Mouse (Mus musculus) liver, adult 2 months (tissue): ENCODE measurements around the gene Pdxdc1. TPM values are rescaled to one million over a fixed set of nuclear protein-coding genes. Genes with fewer than 3 reads are reported as not detected.

Experiments used
- DNase-seq: peaks from one replicate; pipeline ENCODE4 v3.0.0-alpha.2; 2011; ENCODE audit warnings: low read depth, low spot score; ENCODE audit errors: extremely low read depth
- H3K27ac ChIP-seq: fragments of 200-500 bp; replicated peaks from 2 replicates; pipeline ENCODE4 v1.5.1; 2012; ENCODE audit warnings: low read depth, mild to moderate bottlenecking, control low read depth, inconsistent platforms, low read length; ENCODE audit not compliant: insufficient read depth
- H3K27me3 ChIP-seq: fragments of 200-500 bp; 2 replicates; pipeline ENCODE4 v1.6.1; 2012; ENCODE audit warnings: mild to moderate bottlenecking, moderate library complexity, low read length, inconsistent platforms; ENCODE audit not compliant: control insufficient read depth, insufficient read depth
- H3K36me3 ChIP-seq: fragments of 200-500 bp; 2 replicates; pipeline ENCODE4 v1.6.1; 2012; ENCODE audit warnings: low read length, inconsistent platforms; ENCODE audit not compliant: control insufficient read depth, insufficient read depth
- H3K4me1 ChIP-seq: fragments of 200-500 bp; 2 replicates; pipeline ENCODE4 v1.6.1; 2011; ENCODE audit warnings: low read length; ENCODE audit not compliant: control insufficient read depth, insufficient read depth
- H3K4me3 ChIP-seq: fragments of 200-500 bp; 2 replicates; pipeline ENCODE4 v1.5.1; 2011; ENCODE audit warnings: low read depth, mild to moderate bottlenecking, control low read depth, low read length, moderate library complexity; ENCODE audit not compliant: insufficient read depth
- H3K79me2 ChIP-seq: fragments of 200-500 bp; 2 replicates; pipeline ENCODE4 v1.6.1; 2012; ENCODE audit warnings: inconsistent platforms, mild to moderate bottlenecking, low read length, moderate library complexity; ENCODE audit not compliant: control insufficient read depth, insufficient read depth
- H3K9ac ChIP-seq: fragments of 200-500 bp; 2 replicates; pipeline ENCODE4 v1.6.1; 2012; ENCODE audit warnings: low read depth, mild to moderate bottlenecking, control low read depth, inconsistent platforms, low read length
- CTCF ChIP-seq: fragments of 200-500 bp; IDR thresholded peaks from 2 replicates; pipeline ENCODE4 v1.5.1; 2011; ENCODE audit warnings: low read depth, low read length, control low read depth
- POLR2A ChIP-seq: fragments of 200-500 bp; IDR thresholded peaks from 2 replicates; pipeline ENCODE4 v1.6.1; 2011; ENCODE audit warnings: low read length, control low read depth; ENCODE audit not compliant: insufficient read depth; ENCODE audit errors: extremely low read depth
- WGBS: fragments of 180-500 bp; shearing (Covaris S2); methylation state at CpG from one replicate; pipeline ENCODE4 v1.1.7; 2018; 5-methylcytosine and 5-hydroxymethylcytosine counted together
- polyA plus RNA-seq: library from polyadenylated mRNA; depleted of rRNA; stranded (reverse); fragments of >200 nt; gene quantifications from 2 replicates; pipeline ENCODE4 v1.2.3, GENCODE M21; 2012
- total RNA-seq: library from RNA; depleted of rRNA; stranded (reverse); fragments of >200 nt; gene quantifications from 2 replicates; pipeline ENCODE4 v1.2.3, GENCODE M21; 2014

Pdxdc1 gene
- total and polyA plus RNA-seq, 2 experiments = 45.5 to 112 TPM

DNA sequence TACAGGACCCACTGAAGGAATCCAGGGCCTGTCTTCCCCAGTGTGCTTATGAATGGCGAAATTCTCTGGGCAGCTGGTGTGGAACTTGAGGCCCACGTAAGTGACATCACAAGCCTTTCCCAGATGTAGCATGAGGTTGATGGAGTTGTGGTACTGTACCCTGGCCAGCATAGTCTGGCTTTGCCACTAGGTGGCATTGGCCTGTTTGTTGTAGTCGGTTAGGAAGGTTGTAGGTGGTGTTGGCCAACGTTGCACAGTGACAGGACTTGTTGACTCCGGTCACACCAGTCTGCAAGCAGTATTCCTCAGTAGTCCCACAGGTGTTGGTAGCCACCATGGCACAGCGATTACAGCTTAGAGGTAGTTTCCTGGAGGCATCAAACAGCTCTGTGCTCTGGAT lies 18.1 kb upstream of the Pdxdc1 start:
- 83% methylated on average over 6 of the region's 6 CpGs for WGBS
- TF ChIP-seq POLR2A = no peak
- TF ChIP-seq CTCF = peak; percentile 73
- DNase-seq = peak; percentile 53

DNA sequence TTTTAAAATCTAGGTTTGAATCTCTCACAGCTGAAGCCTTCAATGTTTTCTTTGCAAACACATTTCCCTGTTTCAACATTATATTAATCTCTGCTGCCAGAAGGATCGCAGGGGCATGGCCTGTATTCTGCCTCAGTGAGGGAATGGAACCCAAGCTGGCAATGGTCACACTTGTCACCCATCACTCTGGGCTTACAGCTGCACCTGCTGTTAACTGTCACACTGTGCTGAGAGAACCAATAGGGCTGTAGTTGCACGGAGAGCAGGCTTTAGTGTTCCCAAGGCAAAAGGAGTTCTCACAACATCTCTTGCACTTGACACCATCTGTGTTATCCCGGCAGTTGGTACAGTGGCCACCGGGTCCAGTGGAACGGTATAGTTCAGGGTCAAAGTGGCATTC lies 17.2 kb upstream of the Pdxdc1 start:
- TF ChIP-seq CTCF (no peak), POLR2A (no peak)
- Histone ChIP-seq H3K4me1 (no peaks in the 10 kb centered on the region), H3K36me3 (no peaks in the 10 kb centered on the region), H3K4me3 (no peak overlapping the region), H3K9ac (no peak overlapping the region), H3K27ac (no peak overlapping the region), H3K79me2 (no peaks in the 10 kb centered on the region), H3K27me3 (no peaks in the 10 kb centered on the region)
- WGBS = 87% methylated on average over 5 of the region's 5 CpGs
- no peak for DNase-seq

More for the DNA sequence above, 18.1 kb upstream of the Pdxdc1 start:
- H3K9ac ChIP-seq = no peak overlapping the region
- no peak overlapping the region for H3K4me3 ChIP-seq
- no peaks in the 10 kb centered on the region for H3K79me2 ChIP-seq
- no peak overlapping the region for H3K27ac ChIP-seq
- H3K27me3 ChIP-seq = no peaks in the 10 kb centered on the region
- no peaks in the 10 kb centered on the region for H3K4me1 ChIP-seq
- H3K36me3 ChIP-seq = no peaks in the 10 kb centered on the region

DNA sequence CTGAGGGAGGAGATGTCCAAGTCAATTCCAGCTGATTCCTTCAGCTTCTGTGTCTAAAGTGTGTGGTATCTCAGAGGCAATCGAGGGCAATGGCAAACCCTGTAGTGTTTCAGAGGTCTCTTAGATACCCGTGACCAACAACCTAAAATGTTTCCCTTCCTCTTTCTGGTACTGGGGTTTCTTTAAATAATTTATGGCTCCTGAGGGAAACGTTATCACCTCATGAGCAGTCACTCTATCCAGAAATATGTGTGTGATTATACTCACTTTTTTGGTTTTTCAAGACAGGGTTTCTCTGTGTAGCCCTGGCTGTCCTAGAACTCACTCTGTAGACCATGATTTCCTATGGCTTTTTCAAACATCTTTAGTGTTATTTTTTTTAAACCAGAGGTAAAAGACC lies 4.4 kb upstream of the Pdxdc1 start:
- peaks cover 7% of the 10 kb centered on the region; the same call in 1 of the 2 replicates for H3K79me2 ChIP-seq
- peaks cover 5% of the 10 kb centered on the region for H3K36me3 ChIP-seq
- H3K4me1 ChIP-seq = no peaks in the 10 kb centered on the region; the same call in 1 of the 2 replicates
- H3K9ac ChIP-seq = no peak overlapping the region
- TF ChIP-seq POLR2A (no peak), CTCF (no peak)
- WGBS = 90% methylated on average over 3 of the region's 3 CpGs
- no peak overlapping the region for H3K27ac ChIP-seq
- H3K27me3 ChIP-seq = no peaks in the 10 kb centered on the region
- no peak for DNase-seq
- no peak overlapping the region for H3K4me3 ChIP-seq

DNA sequence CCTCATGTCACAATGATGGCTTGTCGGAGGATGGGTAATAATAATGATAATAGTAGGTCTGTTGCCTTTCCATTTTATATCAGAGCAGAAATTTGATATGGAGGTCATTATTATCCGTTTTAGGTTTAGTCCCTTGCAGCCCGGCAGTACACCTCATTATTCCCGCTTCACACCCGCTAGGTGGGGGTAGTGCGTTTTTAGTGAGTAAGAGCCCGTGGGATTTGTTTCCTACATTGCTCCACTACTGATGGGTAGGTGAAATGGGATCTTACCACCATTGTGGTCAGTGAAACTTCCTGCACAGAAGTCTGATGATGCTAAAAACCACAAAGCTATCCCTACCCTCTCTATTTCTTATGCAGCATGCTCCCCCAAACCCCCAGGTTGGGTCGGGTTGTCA lies 557 bp upstream of the Pdxdc1 start:
- Histone ChIP-seq H3K27me3 (no peaks in the 10 kb centered on the region), H3K27ac (peak overlapping the region; percentile 56), H3K36me3 (peaks cover 5% of the 10 kb centered on the region), H3K4me3 (peak overlapping the region; percentile 92), H3K79me2 (peaks cover 21% of the 10 kb centered on the region; the same call in 1 of the 2 replicates), H3K9ac (peak overlapping the region; percentile 54), H3K4me1 (peaks cover 8% of the 10 kb centered on the region)
- no peak for DNase-seq
- 6% methylated on average over 8 of the region's 8 CpGs for WGBS
- no peak for TF ChIP-seq POLR2A
- peak; percentile 54 for TF ChIP-seq CTCF

DNA sequence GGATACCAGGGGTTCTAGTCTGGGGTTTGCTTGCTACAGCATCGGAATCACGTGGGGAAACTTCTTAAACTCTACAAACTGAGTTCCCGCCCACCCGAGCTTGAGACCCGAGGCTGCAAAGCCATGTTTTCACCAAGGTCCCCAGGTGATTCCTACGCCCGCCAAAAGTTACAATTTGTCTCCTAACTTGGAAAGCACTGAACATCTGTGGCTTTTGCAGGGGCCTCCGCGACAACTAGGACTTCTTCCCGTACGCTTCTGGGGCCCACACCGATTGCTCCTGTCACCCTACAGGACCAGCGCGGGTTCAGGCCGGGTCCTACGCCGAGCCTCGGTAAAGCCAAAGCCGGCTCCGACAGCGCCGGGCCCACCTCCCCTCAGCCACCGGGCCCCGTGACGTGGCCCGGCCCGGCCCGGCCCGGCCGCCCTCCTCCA lies 517 bp downstream of the Pdxdc1 start:
- H3K9ac ChIP-seq = peak overlapping the region; percentile 90
- DNase-seq = no peak
- WGBS = under 1% methylated on average over 30 of the region's 30 CpGs
- H3K27me3 ChIP-seq = no peaks in the 10 kb centered on the region
- H3K4me1 ChIP-seq = peaks cover 11% of the 10 kb centered on the region
- peak overlapping the region; percentile 80 for H3K27ac ChIP-seq
- H3K4me3 ChIP-seq = peak overlapping the region; percentile 92
- peaks cover 24% of the 10 kb centered on the region; the same call in 1 of the 2 replicates for H3K79me2 ChIP-seq
- TF ChIP-seq CTCF (no peak), POLR2A (no peak)
- H3K36me3 ChIP-seq = peaks cover 3% of the 10 kb centered on the region; the same call in 1 of the 2 replicates

DNA sequence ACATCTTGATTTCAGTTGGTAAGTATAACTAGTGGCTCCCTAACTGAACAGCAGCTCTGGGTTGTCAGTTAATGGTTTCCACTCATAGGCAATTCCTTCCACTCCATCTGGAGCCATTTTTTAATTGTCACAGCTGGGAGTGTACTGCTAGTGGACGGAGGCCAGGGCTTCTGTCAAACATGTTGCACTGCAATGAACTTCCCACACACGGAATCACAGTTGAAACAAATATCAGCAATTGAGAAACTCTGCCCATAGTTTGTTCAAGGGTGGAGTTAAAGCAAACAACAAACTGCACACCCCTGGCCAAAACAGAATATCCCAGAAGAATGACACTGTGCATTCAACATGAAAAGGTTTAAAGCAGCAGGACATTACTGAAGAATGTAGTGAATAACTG lies 4.0 kb downstream of the Pdxdc1 start:
- Histone ChIP-seq H3K4me3 (no peak overlapping the region), H3K27me3 (no peaks in the 10 kb centered on the region), H3K4me1 (peaks cover 23% of the 10 kb centered on the region), H3K27ac (no peak overlapping the region; the same call in 1 of the 2 replicates), H3K9ac (no peak overlapping the region), H3K79me2 (peaks cover 33% of the 10 kb centered on the region; the same call in 1 of the 2 replicates), H3K36me3 (no peaks in the 10 kb centered on the region)
- peak; percentile 96 for DNase-seq
- TF ChIP-seq CTCF (no peak), POLR2A (no peak)
- WGBS = 9% methylated on average over 2 of the region's 2 CpGs
